Mouse (Mus musculus): ENCODE results near the gene Vps11. TPM values are rescaled to one million over a fixed set of nuclear protein-coding genes. Genes with fewer than 3 reads are reported as not detected.

Vps11 gene
- polyA plus RNA-seq, 1 experiment: 40.8 TPM

DNA sequence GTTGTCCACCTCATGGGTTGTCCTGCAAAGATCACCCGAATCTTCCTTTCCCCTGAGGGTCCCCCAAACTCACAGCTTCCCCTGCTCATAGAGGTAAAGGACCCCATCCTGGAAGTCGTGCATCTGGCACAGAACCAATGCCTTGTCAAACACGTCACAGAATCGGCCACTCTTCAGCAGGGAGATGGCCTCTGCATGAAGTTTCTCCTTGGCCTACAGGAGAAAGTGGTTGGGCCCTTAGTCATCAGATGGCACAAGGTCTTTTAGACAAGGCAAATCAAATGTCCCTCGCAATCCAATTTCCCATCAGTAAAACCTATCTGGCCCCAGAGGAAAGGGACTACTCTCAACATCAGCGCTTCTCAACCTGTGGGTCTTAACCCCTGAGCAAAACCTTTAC, 8.3 kb downstream of the Vps11 start:
- WGBS: 95% methylated on average over 6 of the region's 6 CpGs
- no peaks in the 10 kb centered on the region for H3K27me3 ChIP-seq (ENCODE audit: control insufficient read depth, insufficient read depth, low read length)
- H3K4me1 ChIP-seq (replicated peaks; ENCODE audit: control insufficient read depth, insufficient read depth, low read length): peaks cover 3% of the 10 kb centered on the region
- DNase-seq: no peak
- H3K27ac ChIP-seq (ENCODE audit: control insufficient read depth, insufficient read depth, low read length): no peak overlapping the region
- peaks cover 87% of the 10 kb centered on the region for H3K36me3 ChIP-seq (ENCODE audit: control insufficient read depth, insufficient read depth, low read length)
- no peak overlapping the region for H3K4me3 ChIP-seq (ENCODE audit: control insufficient read depth, insufficient read depth, low read length)
- TF ChIP-seq POLR2A (IDR thresholded peaks at IDR 0.05; ENCODE audit: control insufficient read depth, extremely low read depth, insufficient read depth, low read length, poor library complexity) (no peak), CTCF (IDR thresholded peaks at IDR 0.05; ENCODE audit: borderline replicate concordance, control insufficient read depth, extremely low read depth, insufficient read depth, low read length, poor library complexity) (no peak)

DNA sequence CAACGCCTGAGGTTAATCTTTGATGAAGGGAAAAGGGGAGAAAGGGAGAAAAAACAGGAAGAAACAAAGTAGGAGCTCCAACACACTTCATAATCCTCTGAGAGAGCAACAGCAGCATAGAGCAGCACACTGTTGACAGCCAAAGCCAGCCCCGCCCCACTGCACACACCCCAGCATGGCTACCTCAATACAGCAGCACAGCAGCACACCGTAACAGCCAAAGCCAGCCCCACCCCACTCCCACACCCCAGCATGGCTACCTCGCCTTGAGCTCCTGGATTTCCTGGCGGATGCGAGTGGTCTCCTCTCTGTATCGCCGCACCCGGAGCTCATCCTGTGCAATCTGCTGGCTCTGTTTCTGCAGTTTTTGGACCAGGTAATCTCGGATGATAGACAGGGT, 9.1 kb downstream of the Vps11 start:
- Histone ChIP-seq H3K27ac (ENCODE audit: control insufficient read depth, insufficient read depth, low read length) (no peak overlapping the region), H3K4me1 (replicated peaks; ENCODE audit: control insufficient read depth, insufficient read depth, low read length) (peaks cover 3% of the 10 kb centered on the region), H3K36me3 (ENCODE audit: control insufficient read depth, insufficient read depth, low read length) (peaks cover 86% of the 10 kb centered on the region), H3K27me3 (ENCODE audit: control insufficient read depth, insufficient read depth, low read length) (no peaks in the 10 kb centered on the region), H3K4me3 (ENCODE audit: control insufficient read depth, insufficient read depth, low read length) (no peak overlapping the region)
- no peak for TF ChIP-seq POLR2A (IDR thresholded peaks at IDR 0.05; ENCODE audit: control insufficient read depth, extremely low read depth, insufficient read depth, low read length, poor library complexity)
- no peak for TF ChIP-seq CTCF (IDR thresholded peaks at IDR 0.05; ENCODE audit: borderline replicate concordance, control insufficient read depth, extremely low read depth, insufficient read depth, low read length, poor library complexity)
- WGBS: 98% methylated on average over 10 of the region's 10 CpGs
- no peak for DNase-seq

DNA sequence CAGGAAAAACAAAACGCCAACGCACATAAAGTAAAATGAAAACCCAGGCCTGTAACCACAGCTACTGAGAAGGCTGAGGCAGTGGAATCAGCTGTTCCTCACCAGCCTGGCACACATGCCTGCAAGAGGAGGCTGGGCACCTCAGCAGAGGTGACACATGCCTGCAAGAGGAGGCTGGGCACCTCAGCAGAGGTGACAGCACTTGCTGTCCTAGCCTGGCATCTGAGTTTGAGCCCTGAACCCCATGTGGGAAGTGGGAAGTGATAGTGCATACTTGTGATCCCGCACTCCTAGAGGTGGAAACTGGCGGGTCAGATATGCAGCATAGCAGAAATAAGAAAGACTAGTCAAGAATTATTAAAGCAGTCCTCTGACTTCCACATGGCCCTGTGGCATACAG, 10.1 kb downstream of the Vps11 start:
- no peak for DNase-seq
- no peak for TF ChIP-seq CTCF (IDR thresholded peaks at IDR 0.05; ENCODE audit: borderline replicate concordance, control insufficient read depth, extremely low read depth, insufficient read depth, low read length, poor library complexity)
- TF ChIP-seq POLR2A (IDR thresholded peaks at IDR 0.05; ENCODE audit: control insufficient read depth, extremely low read depth, insufficient read depth, low read length, poor library complexity): no peak
- peaks cover 79% of the 10 kb centered on the region for H3K36me3 ChIP-seq (ENCODE audit: control insufficient read depth, insufficient read depth, low read length)
- no peaks in the 10 kb centered on the region for H3K27me3 ChIP-seq (ENCODE audit: control insufficient read depth, insufficient read depth, low read length)
- H3K27ac ChIP-seq (ENCODE audit: control insufficient read depth, insufficient read depth, low read length): no peak overlapping the region
- 98% methylated on average over 4 of the region's 4 CpGs for WGBS
- H3K4me1 ChIP-seq (replicated peaks; ENCODE audit: control insufficient read depth, insufficient read depth, low read length): no peaks in the 10 kb centered on the region
- H3K4me3 ChIP-seq (ENCODE audit: control insufficient read depth, insufficient read depth, low read length): no peak overlapping the region

DNA sequence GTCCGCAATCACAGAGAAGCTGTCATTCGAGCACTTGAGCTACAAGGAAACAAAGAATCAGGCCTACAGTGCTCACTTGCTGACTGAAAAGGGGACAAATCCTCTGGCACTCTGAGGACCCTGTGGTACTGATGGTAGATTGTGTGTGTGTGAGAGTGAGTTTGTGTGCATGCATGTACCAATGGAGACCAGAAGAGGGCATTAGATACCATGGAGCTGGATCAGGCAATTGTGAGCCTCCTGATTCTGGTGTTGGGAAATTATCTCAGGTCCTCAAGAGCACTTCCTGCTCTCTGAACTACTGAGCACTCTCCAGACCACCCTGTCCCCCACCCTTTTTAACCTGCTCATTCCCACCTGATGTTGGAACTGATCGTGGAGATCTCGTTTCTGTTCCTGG, 12.9 kb downstream of the Vps11 start:
- H3K4me1 ChIP-seq (replicated peaks; ENCODE audit: control insufficient read depth, insufficient read depth, low read length): peaks cover under 1% of the 10 kb centered on the region
- 98% methylated on average over 4 of the region's 4 CpGs for WGBS
- peaks cover 50% of the 10 kb centered on the region for H3K36me3 ChIP-seq (ENCODE audit: control insufficient read depth, insufficient read depth, low read length)

DNA sequence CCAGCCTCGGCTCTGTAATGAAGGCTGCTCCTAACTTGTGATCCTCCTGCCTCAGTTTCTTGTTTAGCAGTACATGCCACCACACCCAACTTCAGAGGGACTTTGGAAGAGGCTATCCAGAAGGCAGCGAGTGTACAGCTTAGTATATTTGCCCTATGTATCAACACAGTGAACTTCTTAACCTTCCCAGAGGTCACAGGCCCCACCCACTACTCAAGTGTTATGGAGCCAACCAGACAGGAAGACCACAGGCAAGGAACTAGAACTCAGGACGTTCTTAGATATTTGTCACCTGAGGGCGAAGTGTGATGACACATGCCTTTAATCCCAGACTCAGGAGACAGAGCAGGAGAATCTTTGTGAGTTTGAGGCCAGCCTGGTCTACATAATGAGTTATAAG, 13.8 kb downstream of the Vps11 start:
- WGBS: 84% methylated on average over 4 of the region's 4 CpGs
- no peak for TF ChIP-seq POLR2A (IDR thresholded peaks at IDR 0.05; ENCODE audit: control insufficient read depth, extremely low read depth, insufficient read depth, low read length, poor library complexity)
- TF ChIP-seq CTCF (IDR thresholded peaks at IDR 0.05; ENCODE audit: borderline replicate concordance, control insufficient read depth, extremely low read depth, insufficient read depth, low read length, poor library complexity): no peak
- Histone ChIP-seq H3K27ac (ENCODE audit: control insufficient read depth, insufficient read depth, low read length) (no peak overlapping the region), H3K27me3 (ENCODE audit: control insufficient read depth, insufficient read depth, low read length) (no peaks in the 10 kb centered on the region), H3K4me1 (replicated peaks; ENCODE audit: control insufficient read depth, insufficient read depth, low read length) (peaks cover 5% of the 10 kb centered on the region), H3K4me3 (ENCODE audit: control insufficient read depth, insufficient read depth, low read length) (no peak overlapping the region), H3K36me3 (ENCODE audit: control insufficient read depth, insufficient read depth, low read length) (peaks cover 41% of the 10 kb centered on the region)
- DNase-seq: no peak

More for the DNA sequence above, 12.9 kb downstream of the Vps11 start:
- no peaks in the 10 kb centered on the region for H3K27me3 ChIP-seq (ENCODE audit: control insufficient read depth, insufficient read depth, low read length)
- no peak for TF ChIP-seq POLR2A (IDR thresholded peaks at IDR 0.05; ENCODE audit: control insufficient read depth, extremely low read depth, insufficient read depth, low read length, poor library complexity)
- no peak for TF ChIP-seq CTCF (IDR thresholded peaks at IDR 0.05; ENCODE audit: borderline replicate concordance, control insufficient read depth, extremely low read depth, insufficient read depth, low read length, poor library complexity)
- H3K4me3 ChIP-seq (ENCODE audit: control insufficient read depth, insufficient read depth, low read length): no peak overlapping the region
- no peak overlapping the region for H3K27ac ChIP-seq (ENCODE audit: control insufficient read depth, insufficient read depth, low read length)
- no peak for DNase-seq

DNA sequence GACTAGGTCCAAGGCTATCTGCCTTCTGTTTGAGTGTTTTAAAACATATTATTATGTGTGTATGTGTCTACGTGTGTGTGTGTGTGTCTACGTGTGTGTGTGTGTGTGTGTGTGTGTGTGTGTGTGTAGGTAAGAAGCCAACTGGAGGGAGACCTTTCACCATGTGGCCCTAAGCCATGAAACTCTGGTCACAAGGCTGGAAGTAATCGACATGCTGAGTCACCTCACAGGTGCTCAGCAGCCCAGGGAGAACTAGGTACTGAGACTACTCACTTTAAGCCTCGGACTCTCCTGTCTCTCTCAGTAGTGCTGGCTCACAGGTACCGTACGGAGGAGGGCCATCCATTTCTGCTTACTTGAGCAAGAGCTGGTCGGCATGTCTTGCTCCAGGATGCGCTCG, 14.3 kb downstream of the Vps11 start:
- H3K27ac ChIP-seq (ENCODE audit: control insufficient read depth, insufficient read depth, low read length): no peak overlapping the region
- peaks cover 36% of the 10 kb centered on the region for H3K36me3 ChIP-seq (ENCODE audit: control insufficient read depth, insufficient read depth, low read length)
- WGBS: 92% methylated on average over 9 of the region's 9 CpGs
- no peak for DNase-seq
- H3K4me3 ChIP-seq (ENCODE audit: control insufficient read depth, insufficient read depth, low read length): no peak overlapping the region
- TF ChIP-seq CTCF (IDR thresholded peaks at IDR 0.05; ENCODE audit: borderline replicate concordance, control insufficient read depth, extremely low read depth, insufficient read depth, low read length, poor library complexity): no peak
- TF ChIP-seq POLR2A (IDR thresholded peaks at IDR 0.05; ENCODE audit: control insufficient read depth, extremely low read depth, insufficient read depth, low read length, poor library complexity): no peak
- H3K27me3 ChIP-seq (ENCODE audit: control insufficient read depth, insufficient read depth, low read length): no peaks in the 10 kb centered on the region
- H3K4me1 ChIP-seq (replicated peaks; ENCODE audit: control insufficient read depth, insufficient read depth, low read length): peaks cover 5% of the 10 kb centered on the region

Measured in thymus, adult 2 months (tissue).